Mouse (Mus musculus): ENCODE measurements at regions not wholly inside any gene's neighbourhood (a gene's known extent, or its start where the extent isn't known, plus 50 kb on each side); places are given as distances from the start of the nearest gene placed in this dataset.

GRCm38 (mm10) chr11:19333908-19334487 is 315.2 kb upstream of the Meis1 start:
- DNase-seq (no peak), ATAC-seq (no peak)
- TF ChIP-seq CTCF (IDR thresholded peaks at IDR 0.05; ENCODE audit: low read depth) = no peak
- TF ChIP-seq EP300 (IDR thresholded peaks at IDR 0.05; ENCODE audit: low read depth) = no peak
- Histone ChIP-seq H3K9me3 (ENCODE audit: low read length) (no peaks in the 10 kb centered on the region), H3K27ac (ENCODE audit: low read depth) (no peak overlapping the region), H3K4me3 (ENCODE audit: low read depth, low read length) (no peak overlapping the region), H3K4me1 (ENCODE audit: insufficient read depth) (no peaks in the 10 kb centered on the region), H3K9ac (replicated peaks) (no peak overlapping the region), H3K27me3 (ENCODE audit: insufficient read depth, low read length) (no peaks in the 10 kb centered on the region), H3K4me2 (ENCODE audit: low read depth, low read length) (no peak overlapping the region), H3K36me3 (replicated peaks; ENCODE audit: insufficient read depth, low read length) (no peaks in the 10 kb centered on the region)
- WGBS (ENCODE audit: insufficient replicate concordance) = 86% methylated on average over 1 of the region's 1 CpGs

GRCm38 (mm10) chr11:19335384-19335783 is 316.6 kb upstream of the Meis1 start:
- TF ChIP-seq CTCF (IDR thresholded peaks at IDR 0.05; ENCODE audit: low read depth) (no peak), EP300 (IDR thresholded peaks at IDR 0.05; ENCODE audit: low read depth) (no peak)
- Histone ChIP-seq H3K9me3 (ENCODE audit: low read length) (no peaks in the 10 kb centered on the region), H3K36me3 (replicated peaks; ENCODE audit: insufficient read depth, low read length) (no peaks in the 10 kb centered on the region), H3K4me2 (ENCODE audit: low read depth, low read length) (no peak overlapping the region), H3K27me3 (ENCODE audit: insufficient read depth, low read length) (no peaks in the 10 kb centered on the region), H3K27ac (ENCODE audit: low read depth) (no peak overlapping the region), H3K4me1 (ENCODE audit: insufficient read depth) (no peaks in the 10 kb centered on the region), H3K9ac (replicated peaks) (no peak overlapping the region), H3K4me3 (ENCODE audit: low read depth, low read length) (no peak overlapping the region)
- ATAC-seq (no peak), DNase-seq (no peak)
- WGBS (ENCODE audit: insufficient replicate concordance) = 76% methylated on average over 3 of the region's 3 CpGs

GRCm38 (mm10) chr11:19339721-19340317 is 321.0 kb upstream of the Meis1 start:
- WGBS (ENCODE audit: insufficient replicate concordance) = 81% methylated on average over 7 of the region's 7 CpGs
- no peaks in the 10 kb centered on the region for H3K27me3 ChIP-seq (ENCODE audit: insufficient read depth, low read length)
- H3K36me3 ChIP-seq (replicated peaks; ENCODE audit: insufficient read depth, low read length) = no peaks in the 10 kb centered on the region
- no peak overlapping the region for H3K4me3 ChIP-seq (ENCODE audit: low read depth, low read length)
- no peak overlapping the region for H3K4me2 ChIP-seq (ENCODE audit: low read depth, low read length)
- no peak overlapping the region for H3K27ac ChIP-seq (ENCODE audit: low read depth)
- no peaks in the 10 kb centered on the region for H3K4me1 ChIP-seq (ENCODE audit: insufficient read depth)
- no peak for DNase-seq
- no peaks in the 10 kb centered on the region for H3K9me3 ChIP-seq (ENCODE audit: low read length)
- H3K9ac ChIP-seq (replicated peaks) = no peak overlapping the region
- no peak for TF ChIP-seq CTCF (IDR thresholded peaks at IDR 0.05; ENCODE audit: low read depth)
- TF ChIP-seq EP300 (IDR thresholded peaks at IDR 0.05; ENCODE audit: low read depth) = no peak
- ATAC-seq = no peak

DNA sequence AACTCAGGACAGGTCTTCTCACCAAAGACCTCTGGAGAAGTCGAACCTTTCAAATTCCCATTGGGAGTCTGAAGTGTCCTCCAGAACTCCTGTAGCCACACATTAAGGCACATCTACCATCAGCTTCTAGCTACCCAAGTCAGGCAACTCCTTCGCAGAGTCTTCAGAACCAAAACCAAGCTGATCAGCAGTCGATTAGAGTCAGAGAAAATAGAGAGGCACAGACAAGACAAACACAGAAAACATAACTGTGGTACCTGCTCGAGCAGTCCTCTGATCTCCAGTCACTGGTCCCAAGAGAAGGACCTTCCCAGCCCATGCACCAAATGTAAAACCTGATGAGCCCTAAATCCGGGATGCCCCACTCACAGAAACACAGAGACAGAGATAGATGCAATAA is 322.1 kb upstream of the Meis1 start:
- no peak overlapping the region for H3K9ac ChIP-seq (replicated peaks)
- 79% methylated on average over 5 of the region's 5 CpGs for WGBS (ENCODE audit: insufficient replicate concordance)
- H3K4me1 ChIP-seq (ENCODE audit: insufficient read depth) = no peaks in the 10 kb centered on the region
- H3K4me2 ChIP-seq (ENCODE audit: low read depth, low read length) = no peak overlapping the region
- H3K36me3 ChIP-seq (replicated peaks; ENCODE audit: insufficient read depth, low read length) = no peaks in the 10 kb centered on the region
- H3K4me3 ChIP-seq (ENCODE audit: low read depth, low read length) = no peak overlapping the region
- H3K27ac ChIP-seq (ENCODE audit: low read depth) = no peak overlapping the region
- ATAC-seq (no peak), DNase-seq (no peak)
- no peaks in the 10 kb centered on the region for H3K27me3 ChIP-seq (ENCODE audit: insufficient read depth, low read length)
- no peak for TF ChIP-seq EP300 (IDR thresholded peaks at IDR 0.05; ENCODE audit: low read depth)
- no peak for TF ChIP-seq CTCF (IDR thresholded peaks at IDR 0.05; ENCODE audit: low read depth)
- H3K9me3 ChIP-seq (ENCODE audit: low read length) = no peaks in the 10 kb centered on the region

GRCm38 (mm10) chr11:19341379-19341778 is 322.6 kb upstream of the Meis1 start:
- H3K27ac ChIP-seq (ENCODE audit: low read depth) = no peak overlapping the region
- H3K27me3 ChIP-seq (ENCODE audit: insufficient read depth, low read length) = no peaks in the 10 kb centered on the region
- H3K9ac ChIP-seq (replicated peaks) = no peak overlapping the region
- no peak for TF ChIP-seq CTCF (IDR thresholded peaks at IDR 0.05; ENCODE audit: low read depth)
- TF ChIP-seq EP300 (IDR thresholded peaks at IDR 0.05; ENCODE audit: low read depth) = no peak
- WGBS (ENCODE audit: insufficient replicate concordance) = 34% methylated on average over 3 of the region's 3 CpGs
- DNase-seq = no peak
- H3K36me3 ChIP-seq (replicated peaks; ENCODE audit: insufficient read depth, low read length) = no peaks in the 10 kb centered on the region
- H3K9me3 ChIP-seq (ENCODE audit: low read length) = no peaks in the 10 kb centered on the region
- ATAC-seq = no peak
- H3K4me1 ChIP-seq (ENCODE audit: insufficient read depth) = no peaks in the 10 kb centered on the region
- no peak overlapping the region for H3K4me3 ChIP-seq (ENCODE audit: low read depth, low read length)
- H3K4me2 ChIP-seq (ENCODE audit: low read depth, low read length) = no peak overlapping the region

DNA sequence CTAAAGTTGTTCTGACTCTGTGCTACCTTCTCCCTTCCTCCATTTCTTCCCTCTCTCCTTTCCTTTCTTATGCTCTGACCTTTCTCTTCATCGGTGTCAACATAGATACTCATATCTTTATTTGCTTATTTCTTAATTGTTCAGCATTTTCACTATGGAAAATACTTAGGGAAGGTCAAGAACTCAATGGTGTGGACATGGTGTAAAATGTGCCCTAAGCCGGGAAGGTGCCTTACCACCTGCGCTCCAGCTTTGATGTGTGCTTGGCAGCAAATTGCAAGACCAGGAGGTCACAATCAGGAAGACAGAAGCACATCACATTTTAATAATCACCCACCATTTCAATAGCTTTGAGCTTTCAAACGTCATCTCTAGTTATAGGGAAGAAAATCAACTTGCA is 324.0 kb upstream of the Meis1 start:
- no peaks in the 10 kb centered on the region for H3K4me1 ChIP-seq (ENCODE audit: insufficient read depth)

More for the DNA sequence above, 324.0 kb upstream of the Meis1 start:
- Histone ChIP-seq H3K27ac (ENCODE audit: low read depth) (no peak overlapping the region), H3K9ac (replicated peaks) (no peak overlapping the region), H3K36me3 (replicated peaks; ENCODE audit: insufficient read depth, low read length) (no peaks in the 10 kb centered on the region), H3K4me2 (ENCODE audit: low read depth, low read length) (no peak overlapping the region), H3K27me3 (ENCODE audit: insufficient read depth, low read length) (no peaks in the 10 kb centered on the region), H3K9me3 (ENCODE audit: low read length) (no peaks in the 10 kb centered on the region), H3K4me3 (ENCODE audit: low read depth, low read length) (no peak overlapping the region)
- WGBS (ENCODE audit: insufficient replicate concordance) = 71% methylated on average over 4 of the region's 4 CpGs
- TF ChIP-seq CTCF (IDR thresholded peaks at IDR 0.05; ENCODE audit: low read depth) (no peak), EP300 (IDR thresholded peaks at IDR 0.05; ENCODE audit: low read depth) (no peak)
- ATAC-seq (no peak), DNase-seq (no peak)
